Mouse (Mus musculus) ovary, postnatal 36 days (tissue): ENCODE measurements at regions not wholly inside any gene's neighbourhood (a gene's known extent, or its start where the extent isn't known, plus 50 kb on each side); places are given as distances from the start of the nearest gene placed in this dataset.

Source experiments
- DNase-seq: peaks from one replicate; pipeline ENCODE4 v3.0.0; 2022; ENCODE audit warnings: low spot score, mixed read lengths

DNA sequence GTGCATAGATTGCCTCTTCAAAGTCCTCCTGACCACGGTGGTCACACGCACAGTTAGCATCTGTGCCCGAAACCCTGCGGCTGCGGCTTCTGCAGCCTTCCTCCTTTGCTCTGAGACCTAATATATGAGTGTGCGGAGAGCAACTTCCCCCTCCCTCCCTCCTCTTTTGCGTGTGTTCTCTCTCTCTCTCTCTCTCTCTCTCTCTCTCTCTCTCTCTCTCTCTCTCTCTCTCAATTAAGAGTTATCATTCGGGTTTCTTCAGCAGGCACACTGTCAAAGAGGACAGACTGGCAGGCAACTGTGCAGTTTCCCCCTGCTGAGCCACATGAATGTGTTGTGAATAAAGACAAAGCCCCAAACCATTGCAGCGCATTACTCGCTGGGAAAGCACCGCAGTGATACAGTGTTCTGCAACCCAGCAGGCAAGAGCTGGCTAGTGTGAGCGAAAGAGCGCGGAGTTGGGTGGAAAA is 900.8 kb downstream of the Mat2b start:
- peak; percentile 3 for DNase-seq

DNA sequence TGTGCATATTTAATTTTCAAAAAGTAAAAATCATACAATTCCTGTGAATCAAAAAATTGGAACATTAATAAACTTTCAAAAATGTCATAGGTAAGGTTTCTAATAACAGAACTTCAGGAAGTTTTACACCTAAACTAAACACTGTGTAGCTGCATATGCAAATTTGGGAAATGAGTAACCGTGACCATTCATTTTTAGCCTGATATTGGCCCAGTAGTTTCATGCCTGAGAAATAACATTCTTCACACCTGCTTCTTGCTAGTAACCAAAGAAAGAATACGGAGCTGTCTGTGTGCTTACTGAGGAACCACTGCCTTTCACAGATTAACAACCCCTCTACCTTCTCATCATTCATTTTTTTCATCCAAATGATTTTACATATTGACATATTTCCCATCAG is 902.9 kb downstream of the Mat2b start:
- DNase-seq, result no peak
